Mouse (Mus musculus): Measurements from ENCODE around the gene Csf2rb.
"Not testable (repeated sequence)": the region's sequence is repeated elsewhere in the genome, so short reads cannot be mapped to it uniquely, and the experiment has no call there.

The Csf2rb gene

DNA sequence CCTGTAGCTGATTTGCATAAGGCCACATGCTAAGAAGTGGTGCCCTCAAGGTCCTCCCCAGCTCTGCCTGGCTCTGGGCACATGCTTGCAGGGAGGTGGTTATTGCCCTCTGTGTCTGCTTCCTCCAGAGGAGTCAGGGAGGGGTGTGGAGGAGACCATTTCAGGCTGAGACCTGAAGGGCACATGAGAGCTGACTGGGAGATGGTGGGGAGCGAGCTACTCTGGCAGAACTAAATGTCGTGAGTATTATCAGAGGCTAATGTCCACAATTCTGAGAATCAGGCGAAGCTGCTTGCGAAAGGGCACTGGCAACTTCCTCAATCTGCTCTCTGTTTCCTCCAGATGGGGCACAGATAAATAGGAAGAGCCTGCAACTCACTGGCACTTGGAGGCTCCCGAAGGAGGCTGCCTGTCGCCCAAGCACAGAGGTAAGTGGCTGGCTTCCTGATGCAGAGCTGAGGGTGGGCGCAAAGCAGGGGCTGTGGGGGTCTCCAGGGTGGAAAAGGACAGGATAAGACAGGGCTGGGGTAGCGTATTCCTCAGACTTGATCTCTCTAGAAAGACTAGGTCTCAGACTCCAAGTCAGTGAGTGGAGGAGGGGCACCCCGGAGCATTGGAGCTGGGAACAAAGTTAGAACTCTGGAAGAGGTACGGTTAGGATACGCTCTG, at the start of gene Csf2rb:
Gene Csf2rb, plus strand, starts transcription at position 82 of the 669 bp plus-strand sequence.
- DNase-seq (ENCODE audit: low spot score in 2 of 2): peak; percentile 34 to 68

- DNase-seq (ENCODE audit: low spot score in 2 of 2): no peak
These were observed 47.2 kb upstream of the Csf2rb start for GRCm38 (mm10) chr15:78278308-78278707.

DNA sequence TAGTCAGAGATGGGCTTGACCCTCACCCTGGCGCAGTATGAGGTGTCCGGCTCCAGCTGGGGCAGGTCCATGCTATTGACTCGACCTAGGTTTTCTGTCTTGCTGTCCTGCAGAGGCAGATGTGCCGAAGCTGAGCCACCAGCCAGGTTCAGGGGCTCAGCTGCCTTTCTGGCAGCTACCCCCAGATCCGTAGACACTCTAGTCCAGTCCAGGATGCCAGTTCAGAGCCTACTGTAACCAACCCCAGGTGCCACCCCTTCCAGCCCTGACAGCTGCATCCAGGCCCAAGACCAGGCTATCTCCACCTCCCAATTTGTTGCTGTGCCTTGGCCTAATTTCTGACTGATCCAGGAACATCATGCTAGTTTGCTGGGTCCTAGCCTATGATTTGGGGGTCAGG, 37.6 kb upstream of the Csf2rb start:
- no peak for DNase-seq (ENCODE audit: low spot score in 2 of 2)

DNA sequence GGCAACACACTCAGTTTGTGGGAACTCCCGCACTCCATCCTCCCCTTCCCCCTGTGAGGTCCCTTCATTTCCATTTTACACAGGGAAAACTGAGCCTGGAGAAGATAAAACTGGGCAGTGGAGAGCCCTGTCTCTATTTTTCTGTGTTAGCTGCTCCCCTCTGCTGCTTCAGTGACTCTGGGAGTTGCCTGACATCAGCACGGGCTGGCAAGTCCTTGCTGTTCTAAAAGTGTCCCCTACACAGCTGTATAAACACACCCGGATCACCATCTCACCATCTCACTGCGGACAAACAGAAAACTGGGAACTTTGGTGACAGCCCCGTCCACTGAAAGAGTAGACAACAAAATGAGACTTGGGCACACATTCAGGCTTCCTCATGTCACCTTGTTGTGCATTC, 35.8 kb upstream of the Csf2rb start:
- DNase-seq (ENCODE audit: low spot score in 2 of 2): not testable (repeated sequence)

GRCm38 (mm10) chr15:78293228-78293627, 32.3 kb upstream of the Csf2rb start:
- not testable (repeated sequence) for DNase-seq (ENCODE audit: low spot score in 2 of 2)

DNA sequence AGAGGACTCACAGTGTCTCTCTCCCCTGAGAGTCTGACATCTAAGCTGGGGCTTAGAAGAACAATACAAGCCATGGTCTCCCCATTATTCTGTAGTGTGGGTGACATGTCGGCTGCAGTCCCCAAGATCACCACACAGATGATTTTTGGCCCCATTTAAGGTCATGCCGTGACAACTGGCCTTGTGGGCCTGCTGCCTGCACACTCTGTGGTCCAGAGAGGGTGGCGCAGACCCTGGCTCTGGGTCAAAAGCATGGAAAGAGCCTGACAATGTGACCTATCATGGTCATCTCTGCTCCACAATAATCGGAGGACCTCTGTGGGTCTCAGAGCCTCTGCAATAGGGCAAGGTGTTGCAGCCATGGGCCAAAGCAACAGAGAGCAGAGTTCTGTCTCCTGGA, 31.8 kb upstream of the Csf2rb start:
- DNase-seq (ENCODE audit: low spot score in 2 of 2): no peak

DNA sequence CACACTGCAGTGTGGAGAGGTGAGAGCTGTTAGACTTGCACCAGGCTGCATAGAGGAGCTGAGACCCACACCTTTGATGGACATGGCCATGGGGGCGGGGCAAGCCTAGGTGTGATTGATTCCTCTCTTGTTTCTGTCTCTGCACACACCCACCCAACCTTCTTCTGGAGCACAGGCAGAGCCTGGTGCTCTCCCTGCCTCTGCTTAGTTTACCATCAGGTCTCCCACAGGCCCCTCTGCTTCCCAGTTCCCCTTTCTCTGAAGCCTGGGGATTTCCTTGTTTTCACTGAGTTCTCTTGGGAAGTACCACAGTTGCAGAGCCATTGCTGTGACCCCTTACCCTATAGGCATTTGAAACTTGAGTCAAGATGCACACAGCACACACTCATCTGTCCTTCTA, 27.0 kb upstream of the Csf2rb start:
- DNase-seq (ENCODE audit: low spot score in 2 of 2): no peak

- no peak for DNase-seq (ENCODE audit: low spot score in 2 of 2)
These were observed 25.9 kb upstream of the Csf2rb start for GRCm38 (mm10) chr15:78299641-78300040.

GRCm38 (mm10) chr15:78300773-78301172, 24.8 kb upstream of the Csf2rb start:
- no peak for DNase-seq (ENCODE audit: low spot score in 2 of 2)

GRCm38 (mm10) chr15:78302718-78303117, 22.8 kb upstream of the Csf2rb start:
- no peak for DNase-seq (ENCODE audit: low spot score in 2 of 2)

- no peak for DNase-seq (ENCODE audit: low spot score in 2 of 2)
These were observed 21.8 kb upstream of the Csf2rb start for GRCm38 (mm10) chr15:78303665-78304233.

DNA sequence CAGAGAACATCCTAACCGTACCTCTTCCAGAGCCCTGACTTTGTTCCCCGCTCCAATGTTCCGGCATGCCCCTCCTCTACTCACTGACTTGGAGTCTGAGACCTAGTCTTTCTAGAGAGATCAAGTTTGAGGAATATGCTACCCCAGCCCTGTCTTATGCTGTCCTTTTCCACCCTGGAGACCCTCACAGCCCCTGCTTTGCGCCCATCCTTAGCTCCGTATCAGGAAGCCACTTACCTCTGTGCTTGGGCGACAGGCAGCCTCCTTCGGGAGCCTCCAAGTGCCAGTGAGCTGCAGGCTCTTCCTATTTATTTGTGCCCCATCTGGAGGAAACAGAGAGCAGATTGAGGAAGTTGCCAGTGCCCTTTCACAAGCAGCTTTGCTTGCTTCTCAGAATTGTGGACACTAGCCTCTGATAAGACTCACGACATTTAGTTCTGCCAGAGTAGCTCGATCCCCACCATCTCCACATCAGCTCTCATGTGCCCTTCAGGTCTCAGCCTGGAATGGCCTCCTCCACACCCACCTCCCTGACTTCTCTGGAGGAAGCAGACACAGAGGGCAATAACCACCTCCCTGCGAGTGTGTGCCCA, 20.1 kb upstream of the Csf2rb start, which contains the start of gene Csf2rb2:
Gene Csf2rb2, minus strand, starts transcription at position 381 of the 593 bp plus-strand sequence.
- DNase-seq (ENCODE audit: low spot score in 2 of 2): no peak

DNA sequence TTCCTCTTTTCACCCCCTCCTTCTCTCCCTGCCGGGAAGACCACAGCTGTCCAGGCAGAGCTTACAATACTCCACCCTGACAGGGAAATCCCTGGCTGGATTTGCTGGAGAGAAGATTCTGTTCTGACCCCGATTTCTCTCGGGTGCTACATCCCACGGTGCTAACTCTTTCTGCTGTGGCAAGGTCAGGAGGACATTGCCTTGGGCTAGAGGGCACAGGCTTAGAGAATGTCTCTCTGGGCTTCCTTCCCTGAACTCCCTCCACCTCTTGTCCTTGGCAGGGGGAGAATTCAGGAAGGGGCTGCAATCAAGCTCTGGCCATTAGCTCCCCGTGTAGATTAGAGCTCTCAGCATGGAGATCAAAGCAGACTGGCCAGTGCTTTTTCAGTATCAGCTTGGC, 15.7 kb upstream of the Csf2rb start:
- DNase-seq (ENCODE audit: low spot score in 2 of 2): no peak

GRCm38 (mm10) chr15:78310971-78311370, 14.6 kb upstream of the Csf2rb start:
- DNase-seq (ENCODE audit: low spot score in 2 of 2): no peak

- DNase-seq (ENCODE audit: low spot score in 2 of 2): not testable (repeated sequence)
These were observed 12.9 kb upstream of the Csf2rb start for GRCm38 (mm10) chr15:78312421-78313233.

GRCm38 (mm10) chr15:78313659-78314058, 11.9 kb upstream of the Csf2rb start:
- not testable (repeated sequence) for DNase-seq (ENCODE audit: low spot score in 2 of 2)

- DNase-seq (ENCODE audit: low spot score in 2 of 2): not testable (repeated sequence)
These were observed 7.0 kb upstream of the Csf2rb start for GRCm38 (mm10) chr15:78318338-78319171.

DNA sequence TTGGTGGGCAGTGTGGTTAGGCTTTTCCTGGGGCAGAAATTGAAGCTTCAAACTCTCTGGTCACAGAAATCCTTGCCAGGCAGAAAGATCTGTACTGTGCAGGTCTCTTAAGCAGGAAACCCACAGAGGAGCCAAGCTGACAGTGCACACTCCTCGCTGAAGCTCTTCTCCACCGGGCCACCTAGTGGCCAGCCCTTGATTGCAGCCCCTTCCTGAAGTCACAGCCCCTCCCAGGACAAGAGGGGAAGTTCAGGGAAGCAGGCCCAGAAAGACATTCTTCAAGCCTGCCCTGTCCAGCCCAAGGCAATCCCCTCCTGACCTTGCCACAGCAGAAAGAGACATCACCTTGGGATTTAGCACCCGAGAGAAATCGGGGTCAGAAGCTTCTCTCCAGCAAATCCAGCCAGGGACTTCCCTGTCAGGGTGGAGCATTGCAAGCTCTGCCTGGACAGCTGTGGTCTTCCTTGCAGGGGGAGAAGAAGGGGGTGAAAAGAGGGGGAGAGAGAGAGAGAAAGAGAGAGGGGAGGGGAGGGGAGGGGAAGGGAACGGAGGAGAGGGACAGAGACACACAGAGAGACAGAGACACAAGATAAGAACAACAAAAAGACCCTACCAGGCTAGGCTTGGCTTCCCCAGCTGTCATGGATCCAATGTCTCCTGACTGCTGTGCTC, 4.6 kb upstream of the Csf2rb start:
- peak; percentile 72 to 84 for DNase-seq (ENCODE audit: low spot score in 2 of 2)

- no peak for DNase-seq (ENCODE audit: low spot score in 2 of 2)
These were observed 2.2 kb upstream of the Csf2rb start for GRCm38 (mm10) chr15:78323366-78323765.

DNA sequence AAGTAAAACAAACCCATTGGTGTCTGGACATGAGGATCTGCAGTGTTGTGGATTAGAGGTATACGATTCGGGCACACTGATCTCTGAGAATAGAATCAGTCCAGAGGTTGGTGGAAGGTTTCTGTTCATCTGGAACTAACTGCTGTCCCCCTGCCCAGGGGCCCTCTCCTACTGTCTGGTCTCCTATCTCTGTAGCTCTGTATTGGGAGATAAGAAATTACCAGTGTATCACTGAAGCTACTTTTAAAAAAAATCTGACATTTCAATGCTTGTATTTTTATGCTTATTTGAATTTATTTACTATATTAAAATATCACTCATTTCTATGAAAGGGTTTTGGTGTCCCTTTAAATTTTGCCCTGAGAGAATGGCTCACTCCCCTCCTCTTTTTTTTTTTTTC, 1.3 kb upstream of the Csf2rb start:
- no peak for DNase-seq (ENCODE audit: low spot score in 2 of 2)

- DNase-seq (ENCODE audit: low spot score in 2 of 2): no peak
These were observed 1.2 kb downstream of the Csf2rb start for GRCm38 (mm10) chr15:78326747-78327146.

All from spleen, postnatal 4 days (tissue).